Mouse (Mus musculus): ENCODE results near the gene Lcn10. TPM values are rescaled to one million over a fixed set of nuclear protein-coding genes. Genes with fewer than 3 reads are reported as not detected.

The Lcn10 gene
- polyA plus RNA-seq (2014; fragmentation: Illumina TruSeq; extraction: RNeasy Lipid Tissue Mini Kit (QIAGEN cat#74804); ENCODE audit: low read depth, low replicate concordance) = not detected

GRCm38 (mm10) chr2:25682426-25682825 lies at the start of gene Lcn10:
Gene Lcn10, plus strand, starts transcription at chr2:25682726.

GRCm38 (mm10) chr2:25652902-25653301 lies 29.6 kb upstream of the Lcn10 start, which contains the start of gene Lcn8:
Gene Lcn8, plus strand, starts transcription at chr2:25653120.

GRCm38 (mm10) chr2:25657652-25658051 lies 24.9 kb upstream of the Lcn10 start, which contains the start of gene Lcn5:
Gene Lcn5, plus strand, starts transcription at chr2:25657952.

GRCm38 (mm10) chr2:25676486-25676885 lies 6.0 kb upstream of the Lcn10 start, which contains the start of gene Lcn6:
Gene Lcn6, plus strand, starts transcription at chr2:25676786.

GRCm38 (mm10) chr2:25699743-25700142 lies 17.2 kb downstream of the Lcn10 start, which contains the start of gene Obp2a:
Gene Obp2a, plus strand, starts transcription at chr2:25700043.

GRCm38 (mm10) chr2:25706643-25707481 lies 24.3 kb downstream of the Lcn10 start, which contains the start of gene Bmyc:
Gene Bmyc, plus strand, starts transcription at chr2:25706739.

Other genes starting within 250 kb of the Lcn10 start
- not detected for gene Clic3, start 225.9 kb upstream of the Lcn10 start, polyA plus RNA-seq (2014; fragmentation: Illumina TruSeq; extraction: RNeasy Lipid Tissue Mini Kit (QIAGEN cat#74804); ENCODE audit: low read depth, low replicate concordance)
- gene Paxx, start 221.6 kb upstream of the Lcn10 start, polyA plus RNA-seq (2014; fragmentation: Illumina TruSeq; extraction: RNeasy Lipid Tissue Mini Kit (QIAGEN cat#74804); ENCODE audit: low read depth, low replicate concordance) = 2.9 TPM
- gene Ptgds, start 212.7 kb upstream of the Lcn10 start, polyA plus RNA-seq (2014; fragmentation: Illumina TruSeq; extraction: RNeasy Lipid Tissue Mini Kit (QIAGEN cat#74804); ENCODE audit: low read depth, low replicate concordance) = 27.8 TPM
- not detected for gene Lcn12, start 188.8 kb upstream of the Lcn10 start, polyA plus RNA-seq (2014; fragmentation: Illumina TruSeq; extraction: RNeasy Lipid Tissue Mini Kit (QIAGEN cat#74804); ENCODE audit: low read depth, low replicate concordance)
- gene Fbxw5, start 182.0 kb upstream of the Lcn10 start, polyA plus RNA-seq (2014; fragmentation: Illumina TruSeq; extraction: RNeasy Lipid Tissue Mini Kit (QIAGEN cat#74804); ENCODE audit: low read depth, low replicate concordance) = 6.6 TPM
- 7.9 TPM for gene C8g, start 181.0 kb upstream of the Lcn10 start, polyA plus RNA-seq (2014; fragmentation: Illumina TruSeq; extraction: RNeasy Lipid Tissue Mini Kit (QIAGEN cat#74804); ENCODE audit: low read depth, low replicate concordance)
- 1.1 TPM for gene Traf2, start 135.8 kb upstream of the Lcn10 start, polyA plus RNA-seq (2014; fragmentation: Illumina TruSeq; extraction: RNeasy Lipid Tissue Mini Kit (QIAGEN cat#74804); ENCODE audit: low read depth, low replicate concordance)
- gene Edf1, start 124.9 kb upstream of the Lcn10 start, polyA plus RNA-seq (2014; fragmentation: Illumina TruSeq; extraction: RNeasy Lipid Tissue Mini Kit (QIAGEN cat#74804); ENCODE audit: low read depth, low replicate concordance) = 3.7 TPM
- 1.2 TPM for gene Mamdc4, start 107.9 kb upstream of the Lcn10 start, polyA plus RNA-seq (2014; fragmentation: Illumina TruSeq; extraction: RNeasy Lipid Tissue Mini Kit (QIAGEN cat#74804); ENCODE audit: low read depth, low replicate concordance)
- gene Phpt1, start 107.5 kb upstream of the Lcn10 start, polyA plus RNA-seq (2014; fragmentation: Illumina TruSeq; extraction: RNeasy Lipid Tissue Mini Kit (QIAGEN cat#74804); ENCODE audit: low read depth, low replicate concordance) = 3.4 TPM
- gene Ajm1, start 101.0 kb upstream of the Lcn10 start, polyA plus RNA-seq (2014; fragmentation: Illumina TruSeq; extraction: RNeasy Lipid Tissue Mini Kit (QIAGEN cat#74804); ENCODE audit: low read depth, low replicate concordance) = not detected
- 25.0 TPM for gene Rabl6, start 74.2 kb upstream of the Lcn10 start, polyA plus RNA-seq (2014; fragmentation: Illumina TruSeq; extraction: RNeasy Lipid Tissue Mini Kit (QIAGEN cat#74804); ENCODE audit: low read depth, low replicate concordance)
- gene Ccdc183, start 65.0 kb upstream of the Lcn10 start, polyA plus RNA-seq (2014; fragmentation: Illumina TruSeq; extraction: RNeasy Lipid Tissue Mini Kit (QIAGEN cat#74804); ENCODE audit: low read depth, low replicate concordance) = 88.5 TPM
- 2.3 TPM for gene Tmem141, start 60.7 kb upstream of the Lcn10 start, polyA plus RNA-seq (2014; fragmentation: Illumina TruSeq; extraction: RNeasy Lipid Tissue Mini Kit (QIAGEN cat#74804); ENCODE audit: low read depth, low replicate concordance)
- not detected for gene Fcna, start 54.7 kb upstream of the Lcn10 start, polyA plus RNA-seq (2014; fragmentation: Illumina TruSeq; extraction: RNeasy Lipid Tissue Mini Kit (QIAGEN cat#74804); ENCODE audit: low read depth, low replicate concordance)
- not detected for gene Lcn8, start 29.6 kb upstream of the Lcn10 start, polyA plus RNA-seq (2014; fragmentation: Illumina TruSeq; extraction: RNeasy Lipid Tissue Mini Kit (QIAGEN cat#74804); ENCODE audit: low read depth, low replicate concordance)
- gene Lcn5, start 24.8 kb upstream of the Lcn10 start, polyA plus RNA-seq (2014; fragmentation: Illumina TruSeq; extraction: RNeasy Lipid Tissue Mini Kit (QIAGEN cat#74804); ENCODE audit: low read depth, low replicate concordance) = not detected
- not detected for gene Lcn6, start 5.9 kb upstream of the Lcn10 start, polyA plus RNA-seq (2014; fragmentation: Illumina TruSeq; extraction: RNeasy Lipid Tissue Mini Kit (QIAGEN cat#74804); ENCODE audit: low read depth, low replicate concordance)
- not detected for gene Obp2a, start 17.3 kb downstream of the Lcn10 start, polyA plus RNA-seq (2014; fragmentation: Illumina TruSeq; extraction: RNeasy Lipid Tissue Mini Kit (QIAGEN cat#74804); ENCODE audit: low read depth, low replicate concordance)
- 1.2 TPM for gene Bmyc, start 24.0 kb downstream of the Lcn10 start, polyA plus RNA-seq (2014; fragmentation: Illumina TruSeq; extraction: RNeasy Lipid Tissue Mini Kit (QIAGEN cat#74804); ENCODE audit: low read depth, low replicate concordance)
- gene Obp2b, start 54.3 kb downstream of the Lcn10 start, polyA plus RNA-seq (2014; fragmentation: Illumina TruSeq; extraction: RNeasy Lipid Tissue Mini Kit (QIAGEN cat#74804); ENCODE audit: low read depth, low replicate concordance) = not detected
- not detected for gene Lcn3, start 82.8 kb downstream of the Lcn10 start, polyA plus RNA-seq (2014; fragmentation: Illumina TruSeq; extraction: RNeasy Lipid Tissue Mini Kit (QIAGEN cat#74804); ENCODE audit: low read depth, low replicate concordance)
- not detected for gene Lcn11, start 94.3 kb downstream of the Lcn10 start, polyA plus RNA-seq (2014; fragmentation: Illumina TruSeq; extraction: RNeasy Lipid Tissue Mini Kit (QIAGEN cat#74804); ENCODE audit: low read depth, low replicate concordance)
- 3.1 TPM for gene Gm13539, start 99.5 kb downstream of the Lcn10 start, polyA plus RNA-seq (2014; fragmentation: Illumina TruSeq; extraction: RNeasy Lipid Tissue Mini Kit (QIAGEN cat#74804); ENCODE audit: low read depth, low replicate concordance)
- 58.7 TPM for gene Glt6d1, start 133.1 kb downstream of the Lcn10 start, polyA plus RNA-seq (2014; fragmentation: Illumina TruSeq; extraction: RNeasy Lipid Tissue Mini Kit (QIAGEN cat#74804); ENCODE audit: low read depth, low replicate concordance)
- not detected for gene Lcn9, start 140.4 kb downstream of the Lcn10 start, polyA plus RNA-seq (2014; fragmentation: Illumina TruSeq; extraction: RNeasy Lipid Tissue Mini Kit (QIAGEN cat#74804); ENCODE audit: low read depth, low replicate concordance)
- gene Sohlh1, start 164.5 kb downstream of the Lcn10 start, polyA plus RNA-seq (2014; fragmentation: Illumina TruSeq; extraction: RNeasy Lipid Tissue Mini Kit (QIAGEN cat#74804); ENCODE audit: low read depth, low replicate concordance) = not detected
- gene Kcnt1, start 181.0 kb downstream of the Lcn10 start, polyA plus RNA-seq (2014; fragmentation: Illumina TruSeq; extraction: RNeasy Lipid Tissue Mini Kit (QIAGEN cat#74804); ENCODE audit: low read depth, low replicate concordance) = 0.46 TPM

Data from testis, adult 10 weeks (tissue).